Mouse (Mus musculus): Measurements from ENCODE around the gene Usp38. TPM values are rescaled to one million over a fixed set of nuclear protein-coding genes. Genes with fewer than 3 reads are reported as not detected.

Usp38 gene
- polyA plus RNA-seq, 1 experiment, result 11.4 TPM

DNA sequence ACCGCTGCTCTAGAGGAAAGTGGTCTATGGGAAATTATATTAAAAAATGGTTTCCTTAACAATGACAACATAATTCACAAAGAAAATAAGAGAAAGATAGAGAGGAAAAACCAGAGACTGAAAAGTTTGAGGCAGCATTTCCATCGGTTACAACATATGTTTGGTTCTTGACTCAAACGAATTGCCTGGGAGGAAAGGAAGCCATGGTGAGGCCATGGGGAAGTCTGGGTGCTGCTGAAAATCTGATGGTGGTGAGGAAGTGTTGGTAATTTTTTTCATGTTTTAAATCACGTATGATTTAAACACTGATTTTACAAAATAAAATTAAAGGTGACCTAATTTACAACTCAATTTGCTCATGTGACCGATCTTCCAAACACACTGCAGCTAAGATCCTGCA lies 45.3 kb downstream of the Usp38 start:
- Histone ChIP-seq H3K4me1 (ENCODE audit: control insufficient read depth, insufficient read depth, low read length) (no peaks in the 10 kb centered on the region), H3K27ac (ENCODE audit: insufficient read depth, low read length) (no peak overlapping the region), H3K4me3 (ENCODE audit: insufficient read depth, low read length) (no peak overlapping the region)
- TF ChIP-seq POLR2A (IDR thresholded peaks at IDR 0.05; ENCODE audit: extremely low read depth, insufficient read depth, low read length) (no peak), CTCF (IDR thresholded peaks at IDR 0.05; ENCODE audit: extremely low read depth, insufficient read depth, low read length) (no peak)

DNA sequence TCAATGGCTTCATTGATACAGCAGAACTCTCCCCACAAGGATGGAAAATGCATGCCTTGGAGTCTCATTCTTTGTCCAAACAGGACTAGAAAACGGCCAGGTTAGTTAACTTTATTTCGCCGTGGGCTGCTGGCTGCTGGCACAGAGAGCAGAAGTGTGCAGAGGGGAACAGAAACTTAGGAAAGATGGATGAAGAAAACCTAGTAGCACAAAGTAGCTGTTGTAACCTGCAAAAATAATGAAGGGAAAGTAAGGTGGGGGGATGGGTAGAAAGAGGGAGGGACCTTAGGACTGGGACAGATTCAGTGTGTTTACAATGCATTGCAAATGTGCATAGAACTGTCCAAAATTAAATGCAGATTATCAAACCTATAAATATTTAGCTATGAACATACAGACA lies 51.6 kb downstream of the Usp38 start:
- no peak overlapping the region for H3K4me3 ChIP-seq (ENCODE audit: insufficient read depth, low read length)
- no peaks in the 10 kb centered on the region for H3K4me1 ChIP-seq (ENCODE audit: control insufficient read depth, insufficient read depth, low read length)
- no peak overlapping the region for H3K27ac ChIP-seq (ENCODE audit: insufficient read depth, low read length)
- no peak for TF ChIP-seq POLR2A (IDR thresholded peaks at IDR 0.05; ENCODE audit: extremely low read depth, insufficient read depth, low read length)
- TF ChIP-seq CTCF (IDR thresholded peaks at IDR 0.05; ENCODE audit: extremely low read depth, insufficient read depth, low read length), result no peak

DNA sequence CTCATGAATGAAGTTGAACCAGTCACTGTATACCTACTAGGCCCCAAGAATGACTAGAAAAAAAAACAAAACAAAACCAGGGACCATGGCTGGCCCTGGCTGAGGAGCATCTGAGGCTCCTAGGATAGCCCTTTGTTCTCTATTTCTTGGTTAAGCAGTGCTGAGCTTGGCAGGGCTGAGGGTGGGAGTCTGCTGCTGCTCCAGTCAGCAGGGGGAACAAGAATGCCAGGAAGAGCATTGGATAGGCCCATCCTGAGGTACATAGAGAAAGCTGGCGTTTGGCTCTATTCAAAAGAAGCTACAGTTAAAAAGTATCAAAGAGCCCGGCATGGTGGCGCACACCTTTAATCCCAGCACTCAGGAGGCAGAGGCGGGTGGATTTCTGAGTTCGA lies 52.1 kb downstream of the Usp38 start:
- H3K4me3 ChIP-seq (ENCODE audit: insufficient read depth, low read length), result no peak overlapping the region
- H3K27ac ChIP-seq (ENCODE audit: insufficient read depth, low read length), result no peak overlapping the region
- TF ChIP-seq CTCF (IDR thresholded peaks at IDR 0.05; ENCODE audit: extremely low read depth, insufficient read depth, low read length), result no peak
- no peaks in the 10 kb centered on the region for H3K4me1 ChIP-seq (ENCODE audit: control insufficient read depth, insufficient read depth, low read length)

DNA sequence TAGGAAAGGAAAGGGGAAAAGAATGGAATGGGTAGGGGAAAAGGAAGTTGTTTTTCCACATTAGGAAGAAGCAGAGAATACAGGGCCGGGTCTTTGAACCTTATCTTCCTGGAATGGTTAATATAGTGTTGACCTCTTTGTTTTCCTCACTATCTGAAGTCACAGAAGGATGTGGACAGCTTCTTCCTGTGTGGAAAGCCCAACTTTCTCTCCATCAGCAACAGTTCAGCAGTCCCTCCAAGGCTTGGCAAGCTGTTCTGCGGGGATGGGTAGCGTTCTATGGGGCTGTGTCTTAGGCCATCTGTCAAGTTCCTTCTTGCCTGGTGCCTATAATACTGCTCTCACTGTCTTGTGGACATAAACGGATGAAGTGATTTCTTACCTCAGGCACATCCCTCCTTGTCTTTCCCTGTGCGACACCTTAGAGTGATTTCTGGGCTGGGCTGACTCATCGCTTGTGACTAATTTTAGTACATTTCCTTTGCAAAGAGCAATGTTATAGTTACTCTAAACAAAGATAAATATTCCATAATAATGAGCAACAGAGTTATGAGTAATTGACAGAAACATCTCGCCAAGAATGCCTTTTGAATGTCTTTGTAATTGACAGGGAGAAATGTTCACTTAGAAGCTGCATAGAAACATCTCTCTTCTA lies 52.7 kb downstream of the Usp38 start:
- TF ChIP-seq POLR2A (IDR thresholded peaks at IDR 0.05; ENCODE audit: extremely low read depth, insufficient read depth, low read length) (no peak), CTCF (IDR thresholded peaks at IDR 0.05; ENCODE audit: extremely low read depth, insufficient read depth, low read length) (no peak)
- Histone ChIP-seq H3K4me1 (ENCODE audit: control insufficient read depth, insufficient read depth, low read length) (no peaks in the 10 kb centered on the region), H3K4me3 (ENCODE audit: insufficient read depth, low read length) (no peak overlapping the region), H3K27ac (ENCODE audit: insufficient read depth, low read length) (no peak overlapping the region)

DNA sequence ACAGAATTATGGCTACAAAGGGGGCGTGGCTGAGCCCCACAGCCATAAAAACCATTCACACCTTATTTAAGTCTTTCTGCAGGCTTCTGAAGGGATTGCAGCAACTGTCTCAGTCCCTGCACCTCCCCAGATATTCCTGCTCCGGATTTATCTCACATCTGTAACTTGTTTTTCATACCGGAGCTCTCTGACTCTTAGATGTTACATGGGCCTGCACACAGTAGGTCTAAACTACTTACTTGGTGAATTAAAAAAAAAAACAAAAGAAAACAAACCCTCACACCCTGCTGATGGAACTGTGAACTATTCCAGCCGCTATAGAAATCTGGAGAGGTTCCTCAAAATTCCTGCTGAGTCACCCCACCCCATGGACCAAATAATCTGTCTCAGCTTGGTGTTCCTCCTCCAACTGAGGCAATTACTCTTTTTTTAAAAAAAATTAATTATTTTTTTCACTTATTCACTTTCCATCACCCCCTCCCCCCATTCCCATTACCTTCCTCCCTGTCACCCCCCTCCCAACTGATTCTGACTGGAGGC lies 53.6 kb downstream of the Usp38 start:
- Histone ChIP-seq H3K4me3 (ENCODE audit: insufficient read depth, low read length) (no peak overlapping the region), H3K4me1 (ENCODE audit: control insufficient read depth, insufficient read depth, low read length) (no peaks in the 10 kb centered on the region), H3K27ac (ENCODE audit: insufficient read depth, low read length) (no peak overlapping the region)
- TF ChIP-seq CTCF (IDR thresholded peaks at IDR 0.05; ENCODE audit: extremely low read depth, insufficient read depth, low read length) (no peak), POLR2A (IDR thresholded peaks at IDR 0.05; ENCODE audit: extremely low read depth, insufficient read depth, low read length) (no peak)

DNA sequence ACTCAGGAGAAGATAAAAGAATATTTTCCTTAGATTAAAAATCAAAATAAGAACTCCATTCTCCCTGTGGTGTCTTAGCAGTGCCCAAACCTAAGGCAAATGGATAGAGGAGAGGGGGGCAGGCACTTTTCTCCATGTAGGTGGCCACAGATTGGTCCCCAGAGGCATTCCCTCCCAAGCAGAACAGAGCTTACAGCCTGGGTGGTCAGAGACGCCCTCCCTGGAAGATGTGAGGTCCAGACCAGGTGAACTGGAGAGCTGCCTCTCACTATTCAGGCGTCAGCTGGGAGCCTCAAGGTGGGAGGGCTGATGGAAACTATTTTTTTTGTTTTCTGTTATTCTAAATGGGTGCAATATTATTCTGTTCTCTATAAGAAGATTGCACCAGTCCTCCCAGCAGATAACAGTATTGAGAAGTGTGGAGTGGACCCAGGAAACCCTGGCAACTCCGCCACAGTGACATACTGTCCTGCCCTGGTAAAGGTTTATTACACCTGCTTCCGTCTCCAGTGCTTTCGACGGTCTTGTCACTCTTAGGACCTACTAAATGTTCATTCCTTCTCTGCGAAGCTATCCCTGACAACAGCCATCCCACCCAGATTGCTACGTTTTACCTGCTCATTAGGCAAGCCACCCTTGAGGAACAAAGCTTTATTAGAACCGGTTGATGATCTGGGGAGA lies 55.0 kb downstream of the Usp38 start:
- no peak overlapping the region for H3K4me3 ChIP-seq (ENCODE audit: insufficient read depth, low read length)
- TF ChIP-seq CTCF (IDR thresholded peaks at IDR 0.05; ENCODE audit: extremely low read depth, insufficient read depth, low read length), result no peak
- no peak for TF ChIP-seq POLR2A (IDR thresholded peaks at IDR 0.05; ENCODE audit: extremely low read depth, insufficient read depth, low read length)
- H3K4me1 ChIP-seq (ENCODE audit: control insufficient read depth, insufficient read depth, low read length), result no peaks in the 10 kb centered on the region
- H3K27ac ChIP-seq (ENCODE audit: insufficient read depth, low read length), result no peak overlapping the region

DNA sequence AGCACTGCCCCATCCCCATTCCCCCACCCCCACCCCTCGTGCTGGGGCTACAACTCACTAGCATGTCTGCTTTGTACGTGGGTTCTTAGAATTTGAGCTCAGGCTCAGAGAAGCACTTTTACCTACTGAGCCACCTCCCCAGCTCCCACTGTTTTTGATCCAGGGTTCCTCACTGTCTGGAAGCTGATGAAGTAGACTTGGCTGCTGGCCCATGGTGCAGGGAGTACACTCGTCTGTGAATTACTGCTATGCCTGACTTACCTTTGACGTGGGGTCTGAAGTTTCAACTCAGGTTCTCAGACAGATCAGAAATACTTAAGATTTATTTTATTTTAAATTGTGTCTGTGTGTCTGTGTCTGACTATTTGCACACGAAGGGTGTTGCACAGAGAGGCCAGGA lies 57.0 kb downstream of the Usp38 start:
- Histone ChIP-seq H3K27ac (ENCODE audit: insufficient read depth, low read length) (no peak overlapping the region), H3K4me1 (ENCODE audit: control insufficient read depth, insufficient read depth, low read length) (no peaks in the 10 kb centered on the region), H3K4me3 (ENCODE audit: insufficient read depth, low read length) (no peak overlapping the region)
- TF ChIP-seq POLR2A (IDR thresholded peaks at IDR 0.05; ENCODE audit: extremely low read depth, insufficient read depth, low read length), result no peak
- TF ChIP-seq CTCF (IDR thresholded peaks at IDR 0.05; ENCODE audit: extremely low read depth, insufficient read depth, low read length), result no peak

DNA sequence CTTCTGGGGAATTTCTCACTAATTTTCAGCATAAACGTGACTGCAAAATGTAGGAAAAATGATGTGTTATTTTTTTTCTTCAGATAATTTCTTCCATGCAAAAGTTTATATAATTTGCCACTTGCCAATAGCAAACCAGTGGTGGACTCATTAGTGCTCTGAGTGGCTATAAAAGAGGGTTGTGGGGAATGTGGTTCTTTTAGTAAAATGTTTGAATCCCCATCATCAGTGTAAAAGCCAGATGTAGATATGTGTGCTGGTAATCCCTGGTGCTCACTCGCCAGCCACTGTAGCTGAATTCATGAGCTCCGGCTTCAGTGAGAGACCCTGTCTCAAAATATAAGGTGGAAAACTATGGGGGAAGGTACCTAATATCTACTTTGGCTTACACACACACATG lies 61.8 kb downstream of the Usp38 start:
- no peak overlapping the region for H3K27ac ChIP-seq (ENCODE audit: insufficient read depth, low read length)
- H3K4me3 ChIP-seq (ENCODE audit: insufficient read depth, low read length), result no peak overlapping the region
- H3K4me1 ChIP-seq (ENCODE audit: control insufficient read depth, insufficient read depth, low read length), result no peaks in the 10 kb centered on the region
- TF ChIP-seq POLR2A (IDR thresholded peaks at IDR 0.05; ENCODE audit: extremely low read depth, insufficient read depth, low read length), result no peak
- no peak for TF ChIP-seq CTCF (IDR thresholded peaks at IDR 0.05; ENCODE audit: extremely low read depth, insufficient read depth, low read length)

DNA sequence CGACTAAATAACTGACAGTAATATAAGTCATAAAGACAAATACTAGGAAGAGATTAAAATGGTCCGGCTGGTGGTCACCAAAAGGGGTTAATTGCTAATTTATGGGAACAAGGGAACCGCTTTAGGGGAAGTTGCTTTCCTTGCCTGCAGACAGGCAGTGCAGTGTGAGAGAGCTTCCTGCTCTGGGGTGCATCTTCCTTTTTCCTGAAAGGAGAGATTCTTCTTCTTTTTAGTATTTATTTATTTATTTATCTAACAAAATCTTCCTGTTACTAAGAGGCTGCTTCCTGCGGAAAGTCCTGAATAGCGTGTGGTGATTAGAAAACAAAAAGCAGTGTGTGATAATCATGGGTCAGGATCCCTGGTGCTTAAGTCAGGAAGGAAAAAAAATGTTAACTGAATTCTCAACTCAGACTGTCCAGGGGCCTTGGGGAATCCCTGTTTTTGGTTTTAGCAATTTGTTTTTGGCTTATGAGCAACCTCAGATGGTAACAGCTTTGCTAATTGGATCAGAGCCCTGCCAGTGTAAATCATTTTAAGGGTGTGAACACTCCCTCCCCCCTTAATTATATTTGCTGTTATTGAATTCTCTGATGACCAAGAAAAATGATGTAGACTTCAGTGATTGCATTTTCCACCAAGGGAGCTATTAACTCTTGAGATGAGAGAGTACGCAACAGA lies 62.4 kb downstream of the Usp38 start:
- no peak overlapping the region for H3K27ac ChIP-seq (ENCODE audit: insufficient read depth, low read length)
- TF ChIP-seq POLR2A (IDR thresholded peaks at IDR 0.05; ENCODE audit: extremely low read depth, insufficient read depth, low read length) (no peak), CTCF (IDR thresholded peaks at IDR 0.05; ENCODE audit: extremely low read depth, insufficient read depth, low read length) (no peak)
- no peaks in the 10 kb centered on the region for H3K4me1 ChIP-seq (ENCODE audit: control insufficient read depth, insufficient read depth, low read length)
- no peak overlapping the region for H3K4me3 ChIP-seq (ENCODE audit: insufficient read depth, low read length)

Measured in cortical plate, adult 2 months (tissue).